Mouse (Mus musculus): Measurements from ENCODE around the gene Wipf2.
A peak's percentile ranks its signal among the peaks of the same experiment; 100 is the strongest.
"Not testable (repeated sequence)": the region's sequence is repeated elsewhere in the genome, so short reads cannot be mapped to it uniquely, and the experiment has no call there.

Wipf2 gene

DNA sequence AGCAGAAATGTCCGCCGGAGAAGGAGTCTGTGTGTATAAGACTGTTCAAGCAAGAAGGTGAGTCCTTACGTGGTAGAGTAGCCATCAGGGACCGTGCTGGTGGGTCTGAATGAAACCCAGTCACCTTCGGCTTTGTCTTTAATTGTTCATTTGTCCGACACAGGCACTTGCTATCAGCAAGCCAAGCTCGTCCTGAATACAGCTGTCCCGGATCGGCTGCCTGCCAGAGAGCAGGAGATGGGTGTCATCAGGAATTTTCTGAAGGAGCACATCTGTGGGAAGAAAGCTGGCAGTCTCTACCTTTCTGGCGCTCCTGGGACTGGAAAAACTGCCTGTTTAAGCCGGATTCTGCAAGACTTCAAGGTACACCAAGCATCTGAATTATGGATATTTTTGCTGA, 47.0 kb downstream of the Wipf2 start:
- no peak for DNase-seq

DNA sequence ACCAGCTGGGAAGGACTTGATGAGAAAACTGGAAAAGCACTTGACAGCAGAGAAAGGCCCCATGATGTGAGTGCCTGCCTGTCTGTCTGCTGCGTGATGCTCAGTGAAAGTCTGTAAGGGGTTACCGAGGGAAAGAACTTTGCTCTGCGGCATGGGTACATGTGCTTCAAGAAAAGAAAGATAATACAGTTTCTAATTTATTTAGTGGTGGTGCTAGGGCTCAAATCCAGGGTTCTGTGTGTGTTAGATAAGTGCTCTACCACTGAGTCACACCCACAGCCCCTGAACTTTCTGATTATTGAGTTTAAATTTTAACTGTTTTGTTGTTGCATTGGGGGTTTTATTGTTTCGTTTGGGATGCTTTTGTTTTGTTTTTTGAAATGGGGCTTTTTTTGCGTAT, 48.1 kb downstream of the Wipf2 start:
- no peak for DNase-seq

DNA sequence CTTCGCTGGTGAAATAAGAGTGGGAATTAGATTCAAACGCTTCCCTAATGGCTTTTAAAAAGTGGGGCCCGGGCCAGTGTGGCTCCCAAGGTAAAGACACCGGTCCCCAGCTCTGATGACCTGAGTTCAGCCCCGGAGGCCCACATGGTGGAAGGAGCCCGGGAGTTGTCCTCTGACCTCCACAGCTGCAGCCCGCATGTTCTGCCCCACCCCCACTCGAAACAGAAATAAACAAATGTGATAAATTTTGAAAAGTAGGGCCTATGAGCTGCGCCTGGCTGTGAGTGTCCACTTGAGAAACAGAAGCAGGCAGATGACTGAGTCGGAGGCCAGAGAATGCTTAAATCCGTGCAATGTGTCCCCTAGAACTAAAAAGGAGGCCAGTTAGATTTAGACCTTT, 50.8 kb downstream of the Wipf2 start:
- no peak for DNase-seq

DNA sequence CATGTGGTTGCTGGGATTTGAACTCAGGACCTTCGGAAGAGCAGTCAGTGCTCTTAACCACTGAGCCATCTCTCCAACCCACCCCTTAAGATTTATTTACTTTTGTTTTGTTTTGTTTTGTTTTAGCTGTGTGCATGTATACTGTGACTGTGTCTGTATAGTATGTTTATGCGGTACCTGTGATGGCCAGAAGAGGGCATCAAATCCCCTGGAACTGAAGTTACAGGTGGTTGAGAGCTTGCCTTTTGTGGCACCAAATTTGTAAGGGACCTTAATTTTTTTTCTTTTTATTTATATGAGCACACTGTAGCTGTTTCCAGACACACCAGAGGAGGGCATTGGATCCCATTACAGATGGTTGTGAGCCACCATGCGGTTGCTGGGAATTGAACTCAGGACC, 52.9 kb downstream of the Wipf2 start:
- peak; percentile 43 to 45 for DNase-seq

DNA sequence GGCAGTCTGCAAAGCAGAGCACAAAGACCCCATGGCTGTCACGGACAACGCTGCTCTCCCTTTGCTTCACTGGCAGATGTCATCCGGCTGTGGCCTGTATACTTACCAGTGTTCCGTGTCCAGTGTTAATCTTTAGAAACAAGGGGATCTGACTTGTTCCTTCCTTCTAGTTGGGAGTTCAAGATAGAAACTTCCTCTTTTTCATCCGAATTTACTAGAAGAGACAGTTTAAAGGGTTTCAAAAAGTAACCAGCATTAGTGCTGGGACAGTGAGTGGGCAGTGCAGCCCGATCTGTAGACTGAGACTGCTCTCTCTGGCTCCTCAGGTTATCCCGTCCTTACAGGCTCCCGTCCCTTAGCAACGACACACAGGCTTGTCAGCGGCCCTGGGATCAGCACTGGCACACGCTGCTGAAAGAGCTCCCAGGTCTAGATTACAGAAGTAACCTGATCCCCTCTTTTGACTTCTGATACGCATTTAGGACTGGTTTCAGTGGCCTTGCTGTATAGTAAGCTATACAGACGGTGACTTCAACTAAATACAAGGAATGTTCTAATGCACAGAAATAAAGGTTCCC, 54.1 kb downstream of the Wipf2 start:
- no peak for DNase-seq

DNA sequence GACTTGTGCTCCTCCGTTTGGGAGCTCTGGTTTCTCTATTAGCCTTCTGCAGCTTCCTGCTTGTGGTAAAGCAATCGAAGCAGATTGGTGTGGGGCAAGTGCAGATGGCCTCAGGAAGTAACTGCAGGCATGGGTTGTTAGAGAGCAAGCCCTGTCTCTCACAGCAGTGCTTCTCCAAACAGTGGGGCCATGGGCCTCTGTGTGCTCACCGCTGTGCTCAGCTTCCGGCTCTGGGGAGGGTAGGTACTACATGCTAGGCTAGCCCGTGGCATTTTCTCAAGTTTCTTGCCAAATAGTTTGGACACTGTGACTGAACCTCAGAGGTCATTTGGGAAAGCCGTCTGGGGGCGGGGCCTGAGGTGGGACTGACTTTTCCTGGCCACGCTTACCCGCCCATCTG, 54.8 kb downstream of the Wipf2 start:
- DNase-seq: peak in 1 of 2 experiments; percentile 50

DNA sequence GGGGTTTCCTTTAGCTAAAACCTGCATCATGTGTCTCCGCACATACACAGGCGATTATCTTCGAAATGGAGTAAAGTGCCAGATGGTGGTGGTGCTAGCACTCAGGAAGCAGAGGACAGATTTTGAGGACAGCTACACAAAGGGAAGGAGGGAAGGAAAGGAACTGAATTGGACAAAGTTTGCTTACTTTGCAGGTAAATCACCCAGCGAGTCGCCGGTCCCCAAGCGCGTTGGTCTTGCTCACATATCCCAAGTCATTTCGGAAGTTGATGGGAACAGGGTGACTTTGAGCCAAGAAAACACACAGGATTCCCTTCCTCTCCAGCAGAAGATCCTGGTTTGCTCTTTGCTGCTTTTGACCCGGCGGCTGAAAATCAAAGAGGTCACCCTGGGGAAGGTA, 55.6 kb downstream of the Wipf2 start:
- DNase-seq: no peak

DNA sequence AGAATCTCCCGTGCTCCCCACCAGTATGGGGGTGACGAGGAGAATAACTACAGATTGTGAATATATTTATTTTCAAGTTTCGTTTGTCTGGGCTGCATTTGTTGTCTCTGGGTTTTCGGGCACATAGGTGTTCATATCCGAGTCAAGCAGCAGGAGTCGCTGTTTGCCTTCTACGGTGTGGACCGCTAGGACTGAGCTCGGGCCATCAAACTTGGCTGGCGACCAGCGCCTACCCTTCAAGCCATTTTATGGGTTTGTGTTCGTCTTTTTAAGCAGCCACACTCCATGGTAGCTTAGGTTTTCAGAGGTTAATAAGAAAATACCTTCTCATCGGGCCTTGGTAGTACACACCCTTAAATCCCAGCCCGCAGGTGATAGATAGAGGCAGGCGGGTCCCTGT, 58.4 kb downstream of the Wipf2 start:
- not testable (repeated sequence) for DNase-seq

DNA sequence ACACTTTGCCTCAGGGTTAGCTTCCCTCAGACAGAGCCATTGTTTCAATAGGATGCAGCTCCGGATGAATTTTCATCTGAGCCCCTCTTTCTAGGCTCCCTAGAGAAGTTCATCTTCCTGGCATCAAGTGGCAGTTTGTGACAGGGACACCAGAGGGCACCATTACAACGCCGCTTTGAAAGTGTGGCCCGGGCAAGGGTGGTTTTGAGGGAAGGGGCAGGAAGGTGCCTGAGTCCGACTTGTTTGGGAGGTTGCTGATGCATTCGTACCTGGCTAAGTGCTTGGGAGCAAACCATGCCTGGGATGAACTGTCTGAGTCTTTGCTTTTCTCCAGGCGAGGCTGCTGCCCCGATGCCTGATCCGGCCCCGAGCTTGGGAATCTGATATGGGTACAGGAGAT, 58.9 kb downstream of the Wipf2 start:
- peak; percentile 65 to 70 for DNase-seq

DNA sequence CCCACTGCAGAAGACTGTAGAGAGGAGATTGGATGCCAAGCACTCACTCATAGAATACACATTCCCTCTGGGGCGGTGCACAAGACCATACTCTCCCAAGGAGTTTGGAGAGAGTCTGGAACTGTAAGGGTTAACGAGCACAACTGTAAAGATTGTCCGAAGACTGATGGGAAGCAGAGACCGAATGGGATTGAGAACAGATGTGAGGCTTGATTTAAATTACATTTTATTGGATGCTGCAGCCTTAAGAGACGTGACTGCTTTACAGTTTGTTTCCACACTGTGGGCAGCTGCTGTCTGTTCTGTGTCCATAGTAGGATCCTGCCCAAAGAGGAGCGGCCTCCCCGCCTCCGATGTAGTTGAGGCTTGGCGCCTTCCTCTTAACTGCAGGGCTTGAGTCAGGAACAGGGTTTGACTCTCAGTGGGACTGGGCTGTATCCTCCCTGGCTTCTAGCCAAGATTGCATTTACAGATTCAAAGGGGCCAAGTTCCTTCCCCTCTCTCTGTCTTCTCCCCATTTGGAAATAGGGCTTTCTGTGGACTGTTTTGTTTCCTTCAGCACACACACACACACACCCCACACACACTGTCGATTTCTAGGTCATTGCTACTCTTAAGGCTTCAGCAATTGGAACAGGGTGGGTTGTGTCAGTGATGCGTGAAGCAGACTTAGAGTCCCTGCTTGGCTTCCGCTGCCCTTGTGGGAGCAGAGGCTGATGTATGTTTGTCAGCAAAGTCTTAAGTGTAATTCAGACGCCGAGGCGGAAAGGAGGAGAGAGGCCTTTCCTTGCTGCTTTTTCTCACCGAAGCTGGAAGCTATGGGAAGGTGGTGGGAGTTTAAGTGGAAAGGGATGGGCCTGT, 59.6 kb downstream of the Wipf2 start:
- not testable (repeated sequence) for DNase-seq

DNA sequence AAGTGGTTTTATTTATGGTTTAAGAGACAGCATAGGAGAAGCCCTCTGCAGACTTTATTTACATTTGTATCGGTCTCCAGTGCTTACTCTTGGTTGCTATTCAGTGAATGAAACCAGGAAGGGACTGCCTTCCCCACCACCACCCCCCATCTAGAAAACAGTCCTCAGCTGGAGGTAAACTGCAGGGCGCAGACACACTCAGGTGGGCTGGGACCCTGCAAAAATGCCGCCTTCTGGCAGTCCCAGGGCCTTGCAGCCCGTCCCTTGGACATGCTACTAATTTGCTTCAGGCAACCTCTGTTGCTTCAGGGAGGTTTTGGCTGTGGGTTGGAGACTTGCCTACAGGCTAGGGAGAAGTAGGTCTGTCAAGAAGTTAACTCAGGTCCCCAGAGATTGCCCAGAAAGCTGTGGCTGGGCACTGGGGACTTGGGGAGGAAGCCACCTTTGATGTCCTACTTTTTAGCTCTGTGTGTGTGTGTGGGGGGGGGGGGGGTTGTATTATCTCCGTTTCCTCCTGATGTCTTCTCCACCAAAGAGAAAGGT, 61.3 kb downstream of the Wipf2 start:
- no peak for DNase-seq

DNA sequence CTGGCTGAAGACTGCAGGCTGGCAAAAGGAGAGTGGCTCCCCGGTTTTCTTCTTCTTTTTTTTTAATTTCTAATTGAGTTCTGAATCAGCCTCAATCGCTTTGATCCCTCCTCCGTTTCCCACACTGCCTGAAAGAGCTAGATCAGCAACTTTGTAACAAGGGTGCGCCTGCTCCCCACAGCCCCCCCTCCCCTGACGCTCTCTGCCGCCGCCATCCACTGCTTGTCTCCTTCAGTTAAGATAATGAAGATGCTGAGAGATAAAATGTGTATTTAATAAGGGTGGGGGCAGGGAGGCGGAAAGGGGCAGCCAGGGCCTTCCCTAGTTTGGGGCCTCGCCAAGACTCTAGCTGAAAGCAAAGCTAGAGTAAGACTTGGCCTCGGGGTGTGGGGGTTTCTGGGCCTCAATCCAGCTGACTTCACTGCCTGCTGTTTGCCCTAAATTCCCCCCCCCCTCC, 61.9 kb downstream of the Wipf2 start:
- DNase-seq: no peak

DNA sequence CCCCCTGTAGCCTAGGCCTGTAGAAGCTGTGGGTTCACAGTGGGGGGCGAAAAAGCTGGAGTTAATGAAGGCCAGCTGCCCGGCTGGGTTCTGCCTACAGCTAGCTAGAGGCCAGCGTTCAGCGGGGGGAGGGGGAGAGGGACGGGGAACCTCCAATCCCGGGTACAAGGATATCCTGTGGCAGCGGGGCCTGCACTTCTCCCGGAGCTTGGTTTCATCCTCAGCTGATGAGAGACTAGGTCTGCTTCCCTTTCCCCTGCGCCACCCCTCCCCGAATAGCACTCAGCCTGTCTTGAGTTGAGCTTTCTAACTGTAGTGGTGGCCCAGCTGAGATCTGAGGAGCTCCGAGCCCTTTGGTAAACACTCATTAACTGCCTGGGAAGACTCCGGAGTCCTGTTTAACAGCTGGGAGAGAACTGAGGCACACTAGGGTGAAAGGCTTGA, 62.5 kb downstream of the Wipf2 start:
- no peak for DNase-seq

DNA sequence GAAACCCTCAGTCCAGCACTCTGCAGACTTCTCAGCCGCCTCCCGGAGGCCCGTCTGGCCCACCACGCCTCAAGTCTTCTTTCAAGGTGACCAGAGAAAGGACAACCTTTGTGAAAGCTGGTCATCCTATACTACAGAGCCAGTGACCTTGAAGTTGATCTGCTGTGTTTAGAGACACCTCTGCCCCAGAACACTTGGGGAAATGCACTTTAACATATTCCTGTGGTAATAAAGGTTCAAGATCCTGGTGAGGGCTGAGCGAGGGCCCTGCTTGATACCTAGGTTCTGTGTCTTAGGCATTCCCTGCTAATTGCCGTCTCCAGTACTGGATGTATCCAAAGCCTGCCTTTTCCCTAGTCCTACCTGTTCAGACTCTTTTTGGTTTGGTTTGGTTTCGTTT, 63.1 kb downstream of the Wipf2 start:
- no peak for DNase-seq

DNA sequence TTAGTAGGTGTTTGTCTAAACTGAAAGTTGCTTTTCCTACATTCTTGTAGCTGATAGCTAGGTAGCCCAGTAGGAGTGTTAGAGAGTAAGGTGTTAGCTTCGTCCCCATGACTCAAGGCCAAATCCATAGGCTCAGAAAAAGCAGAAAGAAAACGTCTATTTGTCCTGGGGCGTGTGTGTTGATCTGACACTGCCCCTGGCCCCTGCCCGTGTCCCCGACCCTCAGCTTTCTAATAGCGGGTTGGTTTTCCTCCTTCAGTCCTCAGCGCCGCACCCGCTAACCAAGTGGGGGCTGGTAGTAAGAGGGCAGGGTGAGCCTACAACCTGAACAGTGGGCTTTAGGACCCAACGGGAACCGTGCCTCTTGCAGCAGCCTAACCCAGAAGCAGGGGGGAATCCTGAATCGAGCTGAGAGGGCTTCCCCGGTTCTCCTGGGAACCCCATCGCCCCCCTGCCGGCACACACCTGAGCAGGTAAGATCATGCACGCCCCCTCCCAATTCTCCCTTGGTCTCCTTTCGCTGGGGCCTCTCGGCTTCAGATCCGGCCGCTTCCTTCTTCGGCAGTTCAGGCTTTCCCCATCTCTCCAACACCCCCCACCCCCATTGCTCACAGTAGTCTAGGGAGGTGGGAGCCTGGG, 64.1 kb downstream of the Wipf2 start, which contains the start of gene Rara:
Rara (plus strand) TSS at position 381 of the 639 bp plus-strand sequence.
- peak in 1 of 2 experiments; percentile 41 for DNase-seq

DNA sequence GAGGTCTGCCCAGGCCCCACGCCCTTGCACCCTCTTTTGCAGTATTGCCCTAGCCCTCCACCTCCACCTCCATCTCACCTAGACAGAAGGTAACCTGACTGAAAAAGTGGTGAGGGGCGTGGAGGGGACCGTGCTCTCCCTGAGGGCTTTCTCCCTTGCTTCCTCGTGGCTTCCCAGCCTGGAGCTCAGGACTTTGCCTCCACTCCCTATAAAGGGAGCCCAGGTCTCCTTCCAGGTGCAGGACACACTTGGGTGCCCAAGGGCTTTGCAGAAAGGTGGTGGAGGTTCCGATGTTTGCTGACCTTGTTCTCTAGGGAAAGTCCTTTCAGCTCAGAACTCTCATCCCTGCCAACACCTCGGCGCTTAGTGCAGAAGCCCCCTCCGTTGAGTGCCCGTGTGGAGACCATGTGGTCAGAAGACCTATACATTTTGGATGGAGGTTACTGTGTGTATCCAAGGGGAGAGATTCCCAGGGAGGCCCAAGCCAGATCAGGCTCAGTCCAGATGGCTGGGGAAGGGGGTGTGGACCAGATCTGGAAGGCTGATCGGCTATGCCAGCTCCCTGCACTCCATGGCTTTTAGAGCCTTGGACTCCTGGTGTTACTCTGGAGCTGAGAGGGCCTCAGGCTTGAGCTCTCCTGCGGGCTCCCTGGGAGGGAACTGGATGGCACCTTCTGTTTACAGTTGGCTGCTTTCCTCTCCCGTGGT, 64.9 kb downstream of the Wipf2 start:
- DNase-seq: no peak

DNA sequence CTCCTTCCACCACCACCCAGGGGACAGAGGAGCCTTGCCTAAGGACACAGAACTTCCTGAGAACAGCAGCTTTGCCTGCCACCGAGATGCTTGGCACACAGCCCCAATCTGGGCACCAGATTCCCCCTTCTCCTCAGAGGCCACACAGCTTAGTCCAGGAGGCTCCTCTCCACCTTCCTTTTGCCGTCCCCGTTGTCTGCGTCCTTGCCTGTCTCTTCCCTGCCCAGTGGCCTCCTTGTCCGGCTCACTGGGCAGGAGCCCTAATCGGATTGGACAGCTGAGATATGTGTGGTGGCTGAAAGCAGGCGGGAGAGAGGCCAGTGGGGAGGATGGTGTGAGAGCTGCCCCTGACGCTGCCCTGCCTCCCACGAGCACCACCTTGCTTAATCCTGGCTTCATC, 66.1 kb downstream of the Wipf2 start:
- no peak for DNase-seq

DNA sequence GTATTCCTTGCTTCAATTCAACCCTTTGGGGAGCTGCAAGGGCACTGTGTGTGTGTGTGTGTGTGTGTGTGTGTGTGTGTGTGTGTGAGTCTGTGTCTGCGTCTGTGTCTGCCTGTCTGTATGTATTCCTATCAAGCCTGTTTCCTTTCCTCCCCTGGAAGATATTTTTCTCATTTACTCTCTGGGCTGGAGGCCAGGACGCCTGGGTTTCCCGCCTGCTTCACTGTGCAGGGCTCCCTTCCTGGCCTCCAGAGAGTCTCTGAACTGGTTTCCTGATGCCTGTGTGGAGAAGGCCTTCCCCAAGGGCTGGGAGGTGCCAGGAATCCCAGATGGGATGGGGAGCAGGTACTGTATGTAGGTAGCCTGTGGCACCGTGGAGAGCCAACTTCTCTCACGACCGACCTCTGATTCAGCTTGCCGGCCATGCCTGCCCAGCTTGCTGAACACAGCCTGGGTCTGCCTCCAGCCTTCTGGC, 66.7 kb downstream of the Wipf2 start:
- no peak for DNase-seq

DNA sequence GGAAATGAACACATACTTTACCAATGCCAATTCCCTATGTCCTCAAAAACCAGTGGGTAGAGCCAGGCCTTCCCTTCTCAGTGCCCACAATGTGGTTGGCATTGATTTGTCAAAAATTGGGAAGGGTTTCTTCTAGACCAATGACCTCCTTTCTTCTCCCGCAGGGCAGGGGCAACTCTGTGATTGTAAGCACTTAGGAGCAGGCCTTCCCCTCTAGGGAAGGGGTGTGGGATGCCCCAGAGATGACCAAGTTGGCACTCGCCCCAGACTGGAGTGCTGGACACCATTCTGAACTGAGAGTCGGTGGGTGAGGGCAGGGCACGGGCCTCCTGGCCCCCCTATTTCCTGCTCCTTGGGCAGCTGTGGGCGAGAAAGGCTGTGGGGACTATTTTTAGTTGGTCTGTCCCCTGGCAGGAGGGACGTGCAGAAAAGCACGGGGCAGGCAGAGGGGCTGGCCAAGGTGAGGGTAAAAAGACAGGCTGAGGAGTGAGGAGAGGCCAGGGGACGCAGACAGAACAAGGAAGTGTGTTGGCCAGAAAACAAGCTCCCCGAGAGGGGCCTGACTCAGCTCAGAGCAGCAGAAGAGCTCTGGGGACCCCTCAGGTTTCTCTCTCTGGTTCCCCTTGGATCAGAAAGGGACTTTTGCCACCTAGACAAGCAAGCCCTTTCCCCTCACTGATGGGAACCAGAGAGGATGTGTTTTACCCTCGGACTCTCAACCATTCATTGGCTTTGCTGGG, 67.5 kb downstream of the Wipf2 start:
- DNase-seq: no peak

DNA sequence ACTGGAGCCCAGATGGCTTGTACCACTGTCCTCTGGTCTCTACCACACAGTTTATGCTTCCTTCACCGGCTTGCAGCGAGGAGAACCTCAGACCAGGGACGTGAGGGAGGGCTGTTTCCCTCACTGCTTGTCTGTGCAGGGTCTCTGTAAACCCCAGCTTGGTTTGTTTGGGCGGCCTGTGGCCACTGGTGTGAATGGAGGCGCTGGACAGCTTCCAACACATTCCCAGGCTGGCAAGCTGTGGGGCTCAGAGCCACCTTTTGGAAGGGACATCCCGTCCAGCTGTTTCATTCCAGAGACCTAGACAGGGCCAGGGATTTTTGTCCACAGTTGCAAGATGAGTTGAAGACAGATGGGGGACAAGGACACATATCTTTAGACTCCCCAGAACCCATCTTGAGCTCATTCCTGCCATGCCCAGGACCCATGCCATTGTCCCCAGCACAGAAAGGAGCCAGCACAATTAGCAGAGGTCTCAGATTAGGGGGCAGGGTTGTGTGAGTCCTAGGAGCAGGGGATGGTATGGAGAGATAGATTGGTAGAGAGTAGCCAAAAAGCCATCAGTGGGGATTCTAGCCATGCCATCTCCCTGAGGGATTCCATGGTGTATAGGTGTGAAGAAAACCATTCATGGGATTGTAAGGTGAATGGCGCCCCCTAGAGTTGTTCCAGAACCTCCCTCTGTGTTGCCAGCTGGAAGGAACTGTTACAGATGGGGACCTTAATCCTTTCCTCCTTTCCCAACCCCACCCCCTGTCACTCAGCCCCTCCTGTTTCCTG, 68.3 kb downstream of the Wipf2 start:
- DNase-seq: no peak
